Mouse (Mus musculus) cerebellum, adult (tissue): ENCODE results near the gene Cept1.

Experiments used
- ATAC-seq: cut with Nextera tagmentation; 2 replicates; pipeline ENCODE4 v1.9.2; 2017; ENCODE audit warnings: mild to moderate bottlenecking, moderate library complexity, mixed read lengths; ENCODE audit not compliant: insufficient number of reproducible peaks, low FRiP score, low TSS enrichment

The Cept1 gene

GRCm38 (mm10) chr3:106495346-106496044, 52.1 kb downstream of the Cept1 start:
- ATAC-seq: no peak

GRCm38 (mm10) chr3:106494417-106494950, 53.1 kb downstream of the Cept1 start:
- ATAC-seq: no peak

GRCm38 (mm10) chr3:106493882-106494281, 53.7 kb downstream of the Cept1 start:
- ATAC-seq: no peak

GRCm38 (mm10) chr3:106493202-106493601, 54.4 kb downstream of the Cept1 start:
- ATAC-seq: no peak

GRCm38 (mm10) chr3:106492723-106493122, 54.9 kb downstream of the Cept1 start:
- no peak for ATAC-seq

- no peak for ATAC-seq
Observed at GRCm38 (mm10) chr3:106490239-106490638, 57.4 kb downstream of the Cept1 start.

DNA sequence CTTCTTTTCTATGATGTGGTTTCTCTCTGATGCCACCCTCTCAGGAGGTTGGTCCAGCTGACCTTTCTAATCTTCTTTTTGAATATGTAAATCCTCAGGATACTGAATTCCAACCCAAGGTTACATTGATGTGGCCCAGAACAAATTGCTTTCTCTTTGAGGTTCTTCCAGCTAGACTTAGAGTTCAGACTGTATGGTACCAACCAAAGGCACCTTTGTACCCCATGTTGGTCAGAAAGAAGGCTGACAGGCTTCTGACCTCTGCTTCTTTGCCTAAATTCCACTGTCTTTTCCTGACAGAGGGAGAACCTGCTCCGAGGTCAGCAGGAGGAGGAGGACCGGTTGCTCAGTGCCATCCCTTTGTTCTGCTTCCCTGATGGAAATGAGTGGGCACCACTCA, 60.1 kb downstream of the Cept1 start:
- no peak for ATAC-seq

DNA sequence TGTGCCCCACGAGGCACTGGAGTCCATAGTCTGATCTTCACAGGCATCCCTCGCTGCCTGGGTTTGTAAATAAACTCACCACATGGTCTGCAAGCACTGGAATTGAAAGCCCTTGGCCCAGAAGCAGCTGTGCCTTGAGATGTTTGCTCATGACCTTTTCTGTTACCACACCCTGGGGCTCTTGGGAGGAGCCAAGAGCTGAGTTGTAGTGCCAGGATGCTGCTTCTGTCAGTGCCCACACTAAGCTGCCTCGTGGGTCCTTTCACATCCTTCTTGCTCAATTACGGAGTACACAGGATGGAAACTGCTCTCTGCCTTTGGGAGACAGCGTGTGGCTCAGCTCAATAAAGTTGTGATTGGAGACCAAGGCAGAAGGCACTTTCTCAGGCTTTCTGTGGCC, 61.8 kb downstream of the Cept1 start:
- ATAC-seq: no peak

DNA sequence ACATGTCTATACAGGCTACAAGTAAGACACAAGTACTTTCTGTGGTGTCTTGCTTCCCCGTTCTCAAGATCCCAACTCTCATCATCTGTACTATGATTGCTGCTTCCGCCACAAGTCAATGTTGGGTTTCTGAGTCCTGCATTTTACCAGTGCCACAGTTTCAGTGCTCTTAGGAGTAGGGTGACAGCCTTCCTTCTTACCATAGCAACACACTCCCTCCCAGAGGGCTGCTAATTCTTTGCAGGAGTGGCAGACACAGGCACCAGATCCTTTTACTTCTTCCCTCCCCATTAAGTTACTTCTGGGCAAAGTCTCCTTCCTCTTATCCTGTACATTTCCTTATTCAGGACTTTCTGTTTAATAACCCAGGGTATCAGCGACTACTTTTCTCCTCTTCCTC, 62.7 kb downstream of the Cept1 start:
- ATAC-seq: no peak

DNA sequence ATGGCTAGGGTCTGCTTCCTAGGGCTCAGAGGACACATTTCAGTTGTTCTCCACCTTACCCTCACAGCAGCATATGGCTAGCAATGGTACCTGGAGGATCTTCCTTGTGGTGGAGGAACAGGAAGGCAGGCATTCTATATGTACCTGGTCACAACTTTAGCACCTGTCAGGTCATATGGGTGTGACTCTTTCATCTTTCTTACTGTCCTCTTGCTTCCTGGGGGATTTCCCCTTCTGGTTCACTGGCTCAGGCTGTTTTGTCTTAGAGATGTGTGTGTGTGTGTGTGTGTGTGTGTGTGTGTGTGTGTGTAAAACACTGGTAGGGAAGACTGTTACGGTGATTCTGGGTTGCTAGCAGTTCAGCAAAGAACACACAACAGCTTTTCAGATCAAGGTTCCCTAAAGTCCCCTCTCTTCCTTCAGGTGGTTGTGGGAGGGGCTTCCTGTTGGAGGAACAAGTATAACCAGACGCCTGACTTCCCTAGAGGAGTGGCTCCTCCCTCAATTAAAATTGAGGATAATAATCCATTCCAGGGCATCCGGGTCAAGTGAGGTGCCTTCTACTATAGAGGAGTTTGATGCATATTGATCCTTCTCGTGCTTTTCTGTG, 63.7 kb downstream of the Cept1 start:
- no peak for ATAC-seq

DNA sequence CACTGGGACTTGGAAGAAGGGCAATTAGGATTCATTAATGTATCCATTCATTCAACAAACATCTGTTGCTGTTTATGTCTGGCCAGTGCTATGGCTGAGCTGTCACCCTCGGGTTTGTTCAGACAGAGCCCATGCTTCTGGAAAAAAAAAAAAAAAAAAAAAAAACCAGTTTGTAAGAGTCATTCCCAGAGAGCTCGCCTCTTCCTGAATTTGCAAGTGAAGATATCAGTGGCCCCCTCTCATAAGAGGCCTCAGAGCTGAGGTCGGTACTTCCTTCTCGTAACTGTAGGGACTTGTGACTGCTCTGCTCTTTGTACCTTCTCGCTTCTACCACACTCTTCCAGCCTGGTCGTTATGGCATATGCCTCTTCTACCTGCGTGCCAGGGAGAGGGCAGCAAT, 64.3 kb downstream of the Cept1 start:
- ATAC-seq: no peak

GRCm38 (mm10) chr3:106482281-106483081, 65.1 kb downstream of the Cept1 start, which contains the start of gene Dennd2d:
Gene Dennd2d, plus strand, starts transcription at chr3:106482405.
- ATAC-seq: peak; percentile 45; the same call in 1 of the 2 replicates

- no peak for ATAC-seq
Observed at GRCm38 (mm10) chr3:106476863-106477262, 70.7 kb downstream of the Cept1 start.

- ATAC-seq: no peak
Observed at GRCm38 (mm10) chr3:106474210-106474609, 73.4 kb downstream of the Cept1 start.

GRCm38 (mm10) chr3:106464750-106465149, 82.9 kb downstream of the Cept1 start:
- ATAC-seq: no peak

- ATAC-seq: no peak
Observed at GRCm38 (mm10) chr3:106462493-106462892, 85.1 kb downstream of the Cept1 start.

GRCm38 (mm10) chr3:106462059-106462470, 85.5 kb downstream of the Cept1 start:
- no peak for ATAC-seq

DNA sequence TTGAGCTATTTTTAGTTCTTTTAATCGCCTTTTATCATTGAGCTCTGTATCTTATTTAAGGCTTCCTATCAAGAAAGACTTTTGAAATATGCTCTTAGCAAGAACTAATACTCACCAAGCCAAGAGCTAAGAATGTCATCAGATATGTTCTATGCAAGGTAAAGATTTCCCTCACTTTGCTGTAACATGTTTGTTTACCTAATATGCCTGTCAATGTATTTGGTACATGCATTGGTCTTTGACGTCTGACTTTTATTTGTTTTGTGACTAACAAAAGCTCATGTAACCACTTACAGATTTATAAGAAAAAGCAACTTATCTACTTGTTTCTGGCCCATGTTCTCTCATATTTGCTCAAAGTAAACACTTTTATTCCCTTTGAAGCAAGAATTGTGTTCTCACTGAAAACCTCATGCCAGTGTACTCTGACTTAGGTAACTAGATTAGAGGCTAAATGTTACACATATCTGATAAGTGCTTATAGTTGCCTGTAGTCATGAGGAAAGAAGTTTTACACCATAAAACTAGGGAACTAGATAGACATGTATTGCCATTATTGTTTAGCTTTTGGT, 90.2 kb downstream of the Cept1 start:
- ATAC-seq: no peak

DNA sequence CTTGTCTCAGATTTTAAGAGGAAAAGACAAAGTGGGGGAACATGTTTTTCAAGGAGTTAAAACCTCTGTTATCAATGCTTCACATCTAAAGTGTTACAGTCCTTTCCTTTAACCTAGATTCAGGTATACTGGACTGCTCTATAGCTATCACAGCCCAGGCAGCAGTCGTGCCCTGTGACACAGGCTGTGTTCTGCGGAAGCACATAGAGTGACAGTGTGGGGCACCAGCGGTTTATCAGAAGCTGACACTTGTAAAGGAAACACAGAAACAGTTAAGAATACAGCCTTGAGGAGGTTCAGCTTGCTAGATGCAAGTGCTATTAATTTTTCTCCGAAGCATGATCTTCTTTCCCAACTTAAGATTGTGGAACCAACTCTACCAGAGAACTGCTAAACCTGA, 95.0 kb downstream of the Cept1 start:
- no peak for ATAC-seq
